Mouse (Mus musculus) midbrain, embryonic 15.5 days (tissue): ENCODE results near the gene Psap. TPM values are rescaled to one million over a fixed set of nuclear protein-coding genes. Genes with fewer than 3 reads are reported as not detected.

Experiments used
- polyA plus RNA-seq: library from polyadenylated mRNA; unstranded; fragments of >200 nt; fragmentation: Nextera tagmentation; extraction: Ambion mirVana; gene quantifications from 2 replicates; pipeline ENCODE4 v1.2.1, GENCODE M21; 2015

The Psap gene
- polyA plus RNA-seq, 1 experiment from 2014 or later, result 169 TPM

Other genes starting within 250 kb of the Psap start
- 106 and 113 TPM in 2 replicates for gene Spock2, start 171.4 kb upstream of the Psap start, polyA plus RNA-seq
- 1.1 and 1.6 TPM in 2 replicates for gene Chst3, start 58.4 kb upstream of the Psap start, polyA plus RNA-seq
- gene Vsir, start 69.2 kb downstream of the Psap start, polyA plus RNA-seq, result 2.5 and 3.0 TPM in 2 replicates
- 8.9 and 11.0 TPM in 2 replicates for gene Gm17455, start 122.1 kb downstream of the Psap start, polyA plus RNA-seq